ENCODE assay signal across 9 mouse cellular contexts in the genomic region with DNA sequence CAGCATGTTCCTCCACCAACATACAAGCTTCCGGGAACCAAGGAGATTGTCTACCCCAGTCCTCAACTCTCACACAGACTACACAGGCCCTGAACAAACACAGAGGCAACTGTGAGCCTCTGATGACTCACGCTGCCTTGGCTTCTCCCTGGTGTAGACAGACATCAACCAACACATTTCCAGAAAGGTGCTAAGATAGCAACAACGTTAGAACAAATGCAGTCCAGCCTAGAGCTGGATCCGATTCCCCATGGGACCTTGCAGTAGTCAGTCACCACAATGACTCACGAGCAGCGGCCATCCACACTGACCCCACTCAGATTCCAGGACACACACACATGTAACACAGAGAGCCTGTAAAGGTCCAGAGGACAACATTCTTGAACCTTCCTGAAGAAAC. TPM values are rescaled to one million over a fixed set of nuclear protein-coding genes. Genes with fewer than 3 reads are reported as not detected.
DNase-seq lines count a peak whose midpoint lies in the region; ATAC-seq and TF ChIP-seq lines count a peak whose summit lies in the region.
"Had no signal": no experiment of that assay in that cellular context is flagged by ENCODE, and none has a peak within 500 bp of the region (broad histone marks: within the 10 kb centered on the region; RNA-seq: fewer than 3 reads in every experiment).

No protein-coding gene starts in this region.

- H3K9me3 ChIP-seq in kidney, postnatal 0 days (replicated peaks; ENCODE audit: low read length) = no peaks in the 10 kb centered on the region
- H3K9me3 ChIP-seq in heart, embryonic 12.5 days (replicated peaks) = no peaks in the 10 kb centered on the region
- H3K9me3 ChIP-seq in midbrain, embryonic 16.5 days (replicated peaks; ENCODE audit: control insufficient read depth, low read length, poor library complexity, severe bottlenecking) = no peaks in the 10 kb centered on the region
- H3K9me3 ChIP-seq: limb, embryonic 13.5 days had no signal

- TF ChIP-seq CTCF in kidney, postnatal 0 days (IDR thresholded peaks at IDR 0.05; ENCODE audit: low read depth) = no peak
- TF ChIP-seq CTCF in Patski (IDR thresholded peaks at IDR 0.05) = no peak

- CTCF ChIA-PET in Patski (lab: Charles Lee) = interaction anchor here (0.8 to 0.9 kb wide), 2 partner anchors 9 to 11 kb away, joined by 3 read pairs; no protein-coding TSS in a partner anchor

- H3K4me1 ChIP-seq in kidney, postnatal 0 days (replicated peaks; ENCODE audit: insufficient read depth, low read length) = 0 out of 2 replicates have a peak, but pooled peaks cover 2% of the 10 kb centered on the region
- peaks cover 71% of the 10 kb centered on the region for H3K4me1 ChIP-seq in heart, embryonic 12.5 days (replicated peaks)
- H3K4me1 ChIP-seq in midbrain, embryonic 16.5 days (ENCODE audit: control insufficient read depth, insufficient read depth, low read length) = 0 out of 2 replicates have a peak, but pooled peaks cover 2% of the 10 kb centered on the region

- in situ Hi-C loops in Patski (cut with MboI; ENCODE audit: low pct_unique_long_range_greater_than_20kb) = no loop called here

- H3K27ac ChIP-seq in kidney, postnatal 0 days = no peak overlapping the region
- peak overlapping the region; percentile 87 for H3K27ac ChIP-seq in heart, embryonic 12.5 days (ENCODE audit: poor library complexity, severe bottlenecking)
- H3K27ac ChIP-seq in midbrain, embryonic 16.5 days (ENCODE audit: low read length) = no peak overlapping the region
- H3K27ac ChIP-seq: limb, embryonic 13.5 days had no signal

- no peaks in the 10 kb centered on the region for H3K27me3 ChIP-seq in kidney, postnatal 0 days (ENCODE audit: insufficient read depth, low read length)
- no peaks in the 10 kb centered on the region for H3K27me3 ChIP-seq in Patski
- H3K27me3 ChIP-seq in heart, embryonic 12.5 days (replicated peaks) = no peaks in the 10 kb centered on the region
- H3K27me3 ChIP-seq in midbrain, embryonic 16.5 days (ENCODE audit: control insufficient read depth, insufficient read depth, low read depth, low read length) = no peaks in the 10 kb centered on the region

- H3K36me3 ChIP-seq in kidney, postnatal 0 days (ENCODE audit: insufficient read depth, low read length) = no peaks in the 10 kb centered on the region
- H3K36me3 ChIP-seq in heart, embryonic 12.5 days = no peaks in the 10 kb centered on the region
- H3K36me3 ChIP-seq in midbrain, embryonic 16.5 days (ENCODE audit: control insufficient read depth, insufficient read depth, low read length) = no peaks in the 10 kb centered on the region
- H3K36me3 ChIP-seq: limb, embryonic 13.5 days had no signal

- POLR2A ChIA-PET in Patski (lab: Charles Lee) = interaction anchor here (0.6 to 1.6 kb wide), 3 partner anchors 9 to 149 kb away, joined by 3 to 8 read pairs (median 5); no protein-coding TSS in a partner anchor

- DNase-seq in kidney, postnatal 0 days (ENCODE audit: low spot score) = no peak
- DNase-seq in kidney, postnatal 14 days = no peak
- peak; percentile 37 for DNase-seq in Patski (ENCODE audit: low read depth, low spot score)
- DNase-seq in lung, postnatal 25 days (ENCODE audit: low spot score) = peak; percentile 25
- no peak for DNase-seq in kidney, postnatal 4 days
- no peak for DNase-seq in thymus, postnatal 10 days (ENCODE audit: low spot score in 2 of 2)

- WGBS in kidney, postnatal 0 days = 51% methylated on average over 6 of the region's 6 CpGs
- 20% methylated on average over 6 of the region's 6 CpGs for WGBS in heart, embryonic 12.5 days
- WGBS in midbrain, embryonic 16.5 days = 92% methylated on average over 6 of the region's 6 CpGs

- H3K9ac ChIP-seq in kidney, postnatal 0 days (ENCODE audit: low read depth, low read length) = no peak overlapping the region
- no peak overlapping the region for H3K9ac ChIP-seq in heart, embryonic 12.5 days
- no peak overlapping the region for H3K9ac ChIP-seq in midbrain, embryonic 16.5 days (ENCODE audit: low read depth, low read length)
- H3K9ac ChIP-seq: limb, embryonic 13.5 days had no signal

- H3K4me2 ChIP-seq in kidney, postnatal 0 days (ENCODE audit: low read length) = no peak overlapping the region
- peak overlapping the region; percentile 34 for H3K4me2 ChIP-seq in heart, embryonic 12.5 days
- H3K4me2 ChIP-seq in midbrain, embryonic 16.5 days (ENCODE audit: low read length) = no peak overlapping the region
- H3K4me2 ChIP-seq: limb, embryonic 13.5 days had no signal

- ATAC-seq in kidney, postnatal 0 days (replicated peaks; ENCODE audit: low FRiP score, low read depth) = 0 out of 2 replicates have a peak, but pooled peaks have one; percentile 49
- peak; percentile 73 for ATAC-seq in Patski
- peak; percentile 78 for ATAC-seq in heart, embryonic 12.5 days (ENCODE audit: insufficient number of reproducible peaks, low FRiP score)
- no peak for ATAC-seq in midbrain, embryonic 16.5 days

- no peak overlapping the region for H3K4me3 ChIP-seq in kidney, postnatal 0 days (replicated peaks; ENCODE audit: low read depth, low read length)
- H3K4me3 ChIP-seq in heart, embryonic 12.5 days = no peak overlapping the region
- no peak overlapping the region for H3K4me3 ChIP-seq in midbrain, embryonic 16.5 days (ENCODE audit: low read depth, low read length)
- H3K4me3 ChIP-seq: limb, embryonic 13.5 days had no signal

RNA-seq across cellular contexts. Expression of a gene that starts 42.5 kb away (rescaled TPM):
- 6.2 TPM in 2 replicates for polyA plus RNA-seq in kidney, postnatal 0 days (2015; fragmentation: Nextera tagmentation; extraction: Ambion mirVana)
- polyA plus RNA-seq in Patski (2021) = 24.3 TPM
- polyA plus RNA-seq in heart, embryonic 12.5 days (2016; fragmentation: Nextera tagmentation; extraction: Ambion mirVana) = 9.9 and 13.2 TPM in 2 replicates
- 34.6 and 41.9 TPM in 2 replicates for polyA plus RNA-seq in midbrain, embryonic 16.5 days (2015; fragmentation: Nextera tagmentation; extraction: Ambion mirVana)

Comparison
In these comparisons a context has a peak if more than half of its experiments do, and no peak if none do; other contexts are left out.
1. DNase-seq: peak in Patski (single experiment) and lung, postnatal 25 days (single experiment); none in kidney, postnatal 0 days (single experiment), kidney, postnatal 14 days (single experiment), kidney, postnatal 4 days (0 of 2) and thymus, postnatal 10 days (0 of 2).